Mouse (Mus musculus) liver, embryonic 16.5 days (tissue): ENCODE measurements at regions not wholly inside any gene's neighbourhood (a gene's known extent, or its start where the extent isn't known, plus 50 kb on each side); places are given as distances from the start of the nearest gene placed in this dataset.

Experiments
- ATAC-seq: fragments of 200-750 bp; cut with Nextera tagmentation; 2 replicates; pipeline ENCODE4 v1.8.0; 2017; ENCODE audit warnings: low read depth, mild to moderate bottlenecking, moderate number of reproducible peaks, moderate library complexity
- H3K27ac ChIP-seq: fragments of 300-500 bp; sonication (generic); 2 replicates; pipeline ENCODE4 v1.5.1; 2014; ENCODE audit warnings: mild to moderate bottlenecking, low read length
- H3K27me3 ChIP-seq: fragments of 300-500 bp; sonication (generic); 2 replicates; pipeline ENCODE4 v1.6.1; 2014; ENCODE audit warnings: low read depth, low read length, mixed read lengths; ENCODE audit not compliant: control insufficient read depth, insufficient read depth
- H3K36me3 ChIP-seq: fragments of 300-500 bp; sonication (generic); 2 replicates; pipeline ENCODE4 v1.6.1; 2014; ENCODE audit warnings: mild to moderate bottlenecking; ENCODE audit not compliant: control insufficient read depth, insufficient read depth
- H3K4me1 ChIP-seq: fragments of 300-500 bp; sonication (generic); 2 replicates; pipeline ENCODE4 v1.6.1; 2014; ENCODE audit warnings: low read depth, low read length, mixed read lengths; ENCODE audit not compliant: control insufficient read depth
- H3K4me2 ChIP-seq: fragments of 300-500 bp; sonication (generic); 2 replicates; pipeline ENCODE4 v1.6.1; 2014; ENCODE audit warnings: low read depth, low read length, mixed read lengths
- H3K4me3 ChIP-seq: fragments of 300-500 bp; sonication (generic); 2 replicates; pipeline ENCODE4 v1.5.1; 2014; ENCODE audit warnings: low read depth, mild to moderate bottlenecking, low read length
- H3K9ac ChIP-seq: fragments of 300-500 bp; sonication (generic); 2 replicates; pipeline ENCODE4 v1.6.1; 2014; ENCODE audit warnings: low read depth, low read length
- H3K9me3 ChIP-seq: fragments of 300-500 bp; sonication (generic); replicated peaks from 2 replicates; pipeline ENCODE4 v1.6.1; 2016; ENCODE audit warnings: low read length; ENCODE audit not compliant: control insufficient read depth
- WGBS: fragments of 180-500 bp; shearing (Covaris S2); extraction: QIAGEN DNeasy Blood & Tissue Kit; methylation state at CpG from one replicate; pipeline ENCODE4 v1.1.7; 2014; ENCODE audit not compliant: insufficient replicate concordance; 5-methylcytosine and 5-hydroxymethylcytosine counted together

DNA sequence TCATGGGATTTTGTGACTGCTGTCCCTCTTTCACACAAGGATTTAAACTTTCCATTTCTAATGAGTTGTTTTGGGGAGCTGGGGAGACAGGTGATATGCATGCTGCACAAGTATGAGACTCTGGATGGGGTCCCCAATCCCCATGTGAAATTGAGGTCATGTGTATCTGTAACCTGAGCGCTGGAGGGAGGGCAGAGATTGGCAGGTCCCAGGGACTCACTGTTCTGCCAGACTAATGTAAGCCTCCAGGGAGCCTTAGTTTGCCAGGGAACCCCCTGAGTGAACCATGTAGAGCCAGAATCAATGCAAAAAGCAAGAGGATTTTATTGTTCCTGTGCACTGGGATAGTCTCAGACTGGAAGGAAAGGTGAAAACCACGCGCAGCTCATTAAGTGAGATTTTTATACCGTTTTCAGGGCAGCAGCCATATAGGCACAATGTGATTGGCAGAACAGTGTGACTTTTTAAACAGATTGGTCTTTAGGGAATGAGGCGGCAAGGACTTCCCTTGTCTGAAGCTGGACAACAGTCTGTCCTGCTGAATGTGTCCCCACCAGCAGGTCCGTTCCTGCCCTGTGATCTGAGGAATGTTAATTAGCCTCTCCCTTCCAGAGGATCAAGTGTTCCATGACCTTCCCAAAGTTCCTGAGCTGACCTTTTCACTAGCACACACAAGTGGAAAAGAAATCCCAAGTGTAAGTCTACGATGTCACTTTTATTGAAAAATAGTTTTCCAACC is 59.9 kb upstream of the Oxgr1 start:
- Histone ChIP-seq H3K27ac (no peak overlapping the region), H3K4me1 (no peaks in the 10 kb centered on the region), H3K4me3 (no peak overlapping the region), H3K27me3 (no peaks in the 10 kb centered on the region), H3K9me3 (no peaks in the 10 kb centered on the region), H3K9ac (no peak overlapping the region), H3K36me3 (no peaks in the 10 kb centered on the region), H3K4me2 (no peak overlapping the region)
- whole genome bisulfite sequencing: 71% methylated on average over 7 of the region's 7 CpGs
- no peak for ATAC-seq

DNA sequence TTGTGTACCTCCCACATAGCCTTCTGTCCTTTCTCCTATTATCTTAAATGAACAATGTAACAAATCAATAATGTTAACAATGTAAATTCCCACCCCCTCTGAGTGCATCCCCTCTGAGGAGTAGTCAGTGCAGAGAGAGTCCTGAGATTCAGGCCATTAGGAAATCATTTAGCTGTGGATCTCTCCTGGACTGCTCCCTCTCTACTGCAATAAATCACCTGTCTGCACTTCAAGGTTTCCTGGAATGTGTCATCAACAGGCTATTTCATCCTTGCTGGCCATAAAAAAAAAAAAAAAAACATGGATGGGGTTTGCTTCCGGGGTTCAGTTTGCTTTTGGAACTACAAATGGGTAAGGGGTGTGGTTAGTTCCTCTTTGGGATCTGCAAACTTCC is 60.5 kb upstream of the Oxgr1 start:
- no peak overlapping the region for H3K4me2 ChIP-seq
- no peaks in the 10 kb centered on the region for H3K36me3 ChIP-seq
- no peaks in the 10 kb centered on the region for H3K4me1 ChIP-seq
- no peak for ATAC-seq
- no peaks in the 10 kb centered on the region for H3K9me3 ChIP-seq
- H3K27me3 ChIP-seq: no peaks in the 10 kb centered on the region
- H3K27ac ChIP-seq: no peak overlapping the region
- H3K4me3 ChIP-seq: no peak overlapping the region
- 48% methylated on average over 1 of the region's 1 CpGs for WGBS
- no peak overlapping the region for H3K9ac ChIP-seq

DNA sequence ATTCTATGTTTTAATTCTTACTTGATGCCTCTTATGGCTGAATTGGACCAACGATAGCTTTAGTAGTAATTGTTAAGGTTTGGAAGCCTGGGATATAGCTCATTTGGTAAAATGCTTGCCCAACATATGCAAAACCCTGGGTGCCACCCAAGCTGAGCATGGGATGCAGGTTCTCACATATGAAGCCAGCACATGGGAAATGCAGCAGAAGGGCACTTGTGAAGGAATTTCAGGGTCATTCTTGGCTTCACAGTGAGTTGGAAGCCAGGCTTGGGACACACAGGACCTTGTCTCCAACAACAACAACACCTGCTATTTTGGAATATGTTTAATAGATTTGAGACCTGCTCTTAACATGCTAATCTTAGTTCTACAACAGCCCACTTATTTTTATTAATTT is 67.6 kb upstream of the Oxgr1 start:
- Histone ChIP-seq H3K4me1 (no peaks in the 10 kb centered on the region), H3K27me3 (no peaks in the 10 kb centered on the region), H3K4me3 (no peak overlapping the region), H3K9ac (no peak overlapping the region), H3K9me3 (no peaks in the 10 kb centered on the region), H3K27ac (no peak overlapping the region), H3K4me2 (no peak overlapping the region), H3K36me3 (no peaks in the 10 kb centered on the region)
- no peak for ATAC-seq
- 73% methylated on average over 1 of the region's 1 CpGs for WGBS

DNA sequence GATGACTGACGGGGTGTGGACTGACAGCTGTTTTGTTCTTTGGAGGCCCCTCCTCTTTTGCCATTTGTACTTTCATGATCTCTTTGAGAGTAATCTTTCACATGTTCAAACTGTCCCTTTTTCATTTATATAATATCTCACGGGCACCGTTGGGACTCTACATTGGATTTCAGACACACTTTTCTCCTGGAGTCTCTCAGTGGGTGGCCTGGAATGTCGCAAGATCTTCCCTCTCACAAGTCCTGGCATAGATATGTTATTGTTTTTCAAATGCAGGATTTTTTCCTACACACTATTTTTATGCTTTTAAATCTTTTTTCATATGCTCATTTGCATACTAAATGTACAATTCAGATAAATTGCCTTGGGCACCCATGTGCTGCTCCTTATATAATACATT is 71.1 kb upstream of the Oxgr1 start:
- ATAC-seq: no peak
- no peaks in the 10 kb centered on the region for H3K4me1 ChIP-seq
- H3K36me3 ChIP-seq: no peaks in the 10 kb centered on the region

DNA sequence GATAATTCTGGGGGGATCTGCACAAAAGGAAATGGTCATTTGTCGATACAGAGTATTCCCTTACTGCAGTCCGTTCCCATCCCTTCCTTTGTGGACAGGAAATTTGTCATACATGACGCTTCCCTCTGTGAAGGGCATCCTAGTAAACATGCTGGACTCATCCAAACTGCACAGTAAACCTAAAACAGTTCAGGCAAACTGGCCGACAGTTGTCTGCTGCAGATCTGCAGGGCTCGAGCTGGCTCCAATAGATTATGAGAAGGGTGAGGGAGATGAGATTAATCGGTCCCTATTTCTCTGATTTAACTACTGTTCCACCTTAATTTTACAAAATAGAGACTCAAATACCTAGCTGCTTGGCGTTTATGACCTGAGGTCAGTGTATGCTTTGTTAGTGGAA is 76.3 kb upstream of the Oxgr1 start:
- no peaks in the 10 kb centered on the region for H3K27me3 ChIP-seq
- H3K27ac ChIP-seq: no peak overlapping the region
- no peaks in the 10 kb centered on the region for H3K4me1 ChIP-seq
- no peaks in the 10 kb centered on the region for H3K36me3 ChIP-seq
- H3K4me2 ChIP-seq: no peak overlapping the region
- WGBS: 58% methylated on average over 7 of the region's 7 CpGs
- no peak overlapping the region for H3K9ac ChIP-seq
- H3K9me3 ChIP-seq: no peaks in the 10 kb centered on the region
- no peak overlapping the region for H3K4me3 ChIP-seq
- no peak for ATAC-seq

More for the DNA sequence above, 71.1 kb upstream of the Oxgr1 start:
- H3K4me3 ChIP-seq: no peak overlapping the region
- no peak overlapping the region for H3K4me2 ChIP-seq
- no peak overlapping the region for H3K27ac ChIP-seq
- no peak overlapping the region for H3K9ac ChIP-seq
- 74% methylated on average over 4 of the region's 4 CpGs for WGBS
- H3K9me3 ChIP-seq: no peaks in the 10 kb centered on the region
- H3K27me3 ChIP-seq: no peaks in the 10 kb centered on the region

DNA sequence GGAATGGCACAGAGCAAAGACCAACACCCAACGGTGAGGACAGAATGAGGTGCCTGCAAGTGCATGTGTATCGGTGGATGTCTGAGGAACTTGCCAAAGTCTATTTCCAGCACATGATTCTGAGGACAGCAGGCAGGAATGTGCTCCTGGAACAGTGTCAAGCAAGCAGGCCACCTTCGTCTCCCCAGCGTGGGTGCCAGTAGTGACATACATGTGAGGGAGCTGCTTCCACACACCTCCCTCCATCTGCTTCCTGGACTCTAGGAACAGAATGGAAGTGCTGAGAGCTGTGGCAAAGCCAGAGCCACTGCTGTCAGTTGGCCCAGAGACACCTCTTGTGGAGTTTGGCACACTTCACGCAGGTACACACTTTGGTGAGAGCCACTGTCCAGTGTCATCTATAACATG is 76.9 kb upstream of the Oxgr1 start:
- ATAC-seq: no peak
- WGBS: 75% methylated on average over 5 of the region's 5 CpGs
- no peaks in the 10 kb centered on the region for H3K36me3 ChIP-seq

DNA sequence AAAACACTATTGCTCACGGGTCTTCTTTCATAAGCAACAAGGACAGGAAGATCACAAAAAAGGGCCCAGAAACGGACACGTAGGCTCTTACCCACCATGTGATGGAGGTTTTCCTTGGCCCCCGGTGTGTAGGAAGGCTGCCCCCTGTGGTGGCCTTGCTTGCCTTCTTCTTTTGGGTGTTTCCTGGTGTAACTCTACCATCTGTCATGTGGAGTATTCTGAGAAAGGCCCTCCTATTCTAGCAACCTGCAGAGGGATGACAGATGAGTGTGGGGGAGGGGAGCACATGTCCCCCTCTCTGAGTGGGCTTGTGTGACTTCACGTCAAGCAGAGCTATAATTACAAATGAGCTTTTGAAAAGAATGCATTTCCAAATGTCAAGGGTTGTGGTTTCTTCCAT is 77.3 kb upstream of the Oxgr1 start:
- no peaks in the 10 kb centered on the region for H3K27me3 ChIP-seq
- H3K27ac ChIP-seq: no peak overlapping the region
- H3K4me3 ChIP-seq: no peak overlapping the region
- H3K9me3 ChIP-seq: no peaks in the 10 kb centered on the region
- 65% methylated on average over 5 of the region's 5 CpGs for WGBS
- H3K4me1 ChIP-seq: no peaks in the 10 kb centered on the region
- no peaks in the 10 kb centered on the region for H3K36me3 ChIP-seq
- no peak overlapping the region for H3K9ac ChIP-seq
- ATAC-seq: no peak
- H3K4me2 ChIP-seq: no peak overlapping the region

More for the DNA sequence above, 76.9 kb upstream of the Oxgr1 start:
- Histone ChIP-seq H3K27ac (no peak overlapping the region), H3K9me3 (no peaks in the 10 kb centered on the region), H3K9ac (no peak overlapping the region), H3K4me1 (no peaks in the 10 kb centered on the region), H3K4me2 (no peak overlapping the region), H3K4me3 (no peak overlapping the region), H3K27me3 (no peaks in the 10 kb centered on the region)

DNA sequence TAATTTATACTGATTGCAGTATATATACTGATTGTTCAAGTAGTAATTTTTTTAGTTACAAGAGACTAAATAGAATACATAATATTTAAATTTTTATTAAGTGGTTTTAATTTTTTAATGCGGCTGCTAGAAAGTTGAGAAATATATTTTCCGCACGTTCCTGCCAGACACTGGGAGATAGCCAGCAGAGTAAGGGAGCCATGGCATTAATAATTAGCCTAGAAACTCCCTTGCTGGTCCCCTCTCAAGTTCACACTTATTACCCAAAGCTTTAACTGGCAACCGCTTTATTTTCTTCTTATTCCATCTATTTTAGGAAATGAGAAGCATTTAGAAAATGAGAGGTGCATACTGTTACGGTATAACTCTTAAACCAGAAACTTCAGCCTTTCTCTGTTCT is 78.0 kb upstream of the Oxgr1 start:
- Histone ChIP-seq H3K9ac (no peak overlapping the region), H3K4me3 (no peak overlapping the region), H3K4me1 (no peaks in the 10 kb centered on the region), H3K27ac (no peak overlapping the region), H3K9me3 (no peaks in the 10 kb centered on the region), H3K36me3 (no peaks in the 10 kb centered on the region), H3K4me2 (no peak overlapping the region), H3K27me3 (no peaks in the 10 kb centered on the region)
- ATAC-seq: no peak
- 79% methylated on average over 5 of the region's 5 CpGs for WGBS

DNA sequence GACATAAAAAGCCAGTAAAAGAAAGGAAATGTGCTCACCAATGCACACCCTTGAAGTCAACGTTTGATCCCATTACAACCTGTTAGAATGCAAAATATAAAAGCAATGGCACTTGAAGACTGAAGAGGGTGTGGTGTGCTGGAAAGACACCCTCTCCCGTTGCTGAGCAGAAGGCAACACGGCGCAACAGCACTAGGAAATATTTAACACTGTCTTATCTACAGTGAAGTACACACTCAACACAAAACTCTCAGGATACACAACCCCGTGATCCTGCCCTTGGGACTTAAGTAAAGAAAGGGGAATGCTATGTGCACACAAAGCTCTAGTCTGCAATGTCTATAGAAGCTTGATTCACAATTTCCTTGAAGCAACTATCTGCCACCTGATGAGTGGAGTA is 83.1 kb upstream of the Oxgr1 start:
- Histone ChIP-seq H3K4me3 (no peak overlapping the region), H3K9me3 (no peaks in the 10 kb centered on the region), H3K27ac (no peak overlapping the region), H3K27me3 (no peaks in the 10 kb centered on the region), H3K4me1 (no peaks in the 10 kb centered on the region), H3K9ac (no peak overlapping the region), H3K36me3 (no peaks in the 10 kb centered on the region), H3K4me2 (no peak overlapping the region)
- no peak for ATAC-seq
- 72% methylated on average over 5 of the region's 5 CpGs for WGBS
